Mouse (Mus musculus): ENCODE data around the gene Pxn. TPM values are rescaled to one million over a fixed set of nuclear protein-coding genes. Genes with fewer than 3 reads are reported as not detected.

Gene Pxn
- polyA plus RNA-seq, 1 experiment = 46.8 TPM

DNA sequence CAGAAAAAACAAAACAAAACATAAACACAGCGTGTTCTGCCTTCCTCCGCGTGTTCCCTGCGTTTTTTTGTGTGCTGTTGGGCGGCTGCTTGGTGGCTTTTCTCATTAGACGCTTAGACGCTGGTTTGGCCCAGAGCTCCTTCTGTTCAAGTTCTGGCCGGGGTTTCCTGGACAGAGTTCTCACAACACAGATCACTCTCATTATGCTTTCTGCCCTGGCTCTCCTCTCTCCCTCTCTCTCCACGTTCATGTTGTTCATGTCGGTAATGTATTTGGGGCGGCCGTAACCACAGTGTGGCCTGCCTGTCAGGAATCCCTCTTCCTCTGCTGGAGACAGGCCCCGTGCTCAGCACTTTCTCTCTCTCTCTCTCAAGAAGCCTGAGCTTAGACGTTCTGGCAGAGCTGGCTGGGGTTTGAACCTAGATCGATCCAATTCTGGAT, 2.9 kb downstream of the Pxn start:
- Histone ChIP-seq H3K79me3 (ENCODE audit: low read depth) (peaks cover 73% of the 10 kb centered on the region), H3K79me2 (ENCODE audit: control insufficient read depth, insufficient read depth) (peaks cover 78% of the 10 kb centered on the region), H3K36me3 (ENCODE audit: control insufficient read depth, insufficient read depth) (no peaks in the 10 kb centered on the region), H3K27me3 (ENCODE audit: control insufficient read depth, insufficient read depth, insufficient read length) (no peaks in the 10 kb centered on the region), H3ac (ENCODE audit: control insufficient read depth, insufficient read length, low read depth) (no peak overlapping the region), H3K4me3 (ENCODE audit: insufficient read depth, poor library complexity, severe bottlenecking) (no peak overlapping the region)
- TF ChIP-seq USF1 (IDR thresholded peaks at IDR 0.05; ENCODE audit: low read depth) (no peak), CTCF (IDR thresholded peaks at IDR 0.05; ENCODE audit: control insufficient read depth, insufficient read depth, insufficient read length) (no peak), MYOG (IDR thresholded peaks at IDR 0.05; ENCODE audit: control insufficient read depth, extremely low read depth, insufficient read length) (no peak), FOSL1 (IDR thresholded peaks at IDR 0.05; ENCODE audit: insufficient read depth, low read length, poor library complexity, severe bottlenecking) (no peak), CEBPB (IDR thresholded peaks at IDR 0.05; ENCODE audit: low read depth) (no peak), MYOD1 (IDR thresholded peaks at IDR 0.05; ENCODE audit: control insufficient read depth, insufficient read length, low read depth) (no peak), MAX (IDR thresholded peaks at IDR 0.05) (no peak)

GRCm38 (mm10) chr5:115509790-115510689, 3.6 kb downstream of the Pxn start:
- Histone ChIP-seq H3K36me3 (ENCODE audit: control insufficient read depth, insufficient read depth) (no peaks in the 10 kb centered on the region), H3K4me3 (ENCODE audit: insufficient read depth, poor library complexity, severe bottlenecking) (no peak overlapping the region), H3K79me3 (ENCODE audit: low read depth) (peaks cover 77% of the 10 kb centered on the region), H3ac (ENCODE audit: control insufficient read depth, insufficient read length, low read depth) (no peak overlapping the region), H3K79me2 (ENCODE audit: control insufficient read depth, insufficient read depth) (peaks cover 85% of the 10 kb centered on the region), H3K27me3 (ENCODE audit: control insufficient read depth, insufficient read depth, insufficient read length) (no peaks in the 10 kb centered on the region)
- TF ChIP-seq CTCF (IDR thresholded peaks at IDR 0.05; ENCODE audit: control insufficient read depth, insufficient read depth, insufficient read length) (no peak), FOSL1 (IDR thresholded peaks at IDR 0.05; ENCODE audit: insufficient read depth, low read length, poor library complexity, severe bottlenecking) (no peak), MYOD1 (IDR thresholded peaks at IDR 0.05; ENCODE audit: control insufficient read depth, insufficient read length, low read depth) (no peak), MYOG (IDR thresholded peaks at IDR 0.05; ENCODE audit: control insufficient read depth, extremely low read depth, insufficient read length) (no peak), MAX (IDR thresholded peaks at IDR 0.05) (no peak), USF1 (IDR thresholded peaks at IDR 0.05; ENCODE audit: low read depth) (no peak), CEBPB (IDR thresholded peaks at IDR 0.05; ENCODE audit: low read depth) (no peak)

- no peaks in the 10 kb centered on the region for H3K27me3 ChIP-seq (ENCODE audit: control insufficient read depth, insufficient read depth, insufficient read length)
- TF ChIP-seq USF1 (IDR thresholded peaks at IDR 0.05; ENCODE audit: low read depth) (no peak), CEBPB (IDR thresholded peaks at IDR 0.05; ENCODE audit: low read depth) (peak; percentile 69), CTCF (IDR thresholded peaks at IDR 0.05; ENCODE audit: control insufficient read depth, insufficient read depth, insufficient read length) (no peak)
- peaks cover 100% of the 10 kb centered on the region for H3K79me2 ChIP-seq (ENCODE audit: control insufficient read depth, insufficient read depth)
- no peak overlapping the region for H3ac ChIP-seq (ENCODE audit: control insufficient read depth, insufficient read length, low read depth)
- peaks cover under 1% of the 10 kb centered on the region for H3K36me3 ChIP-seq (ENCODE audit: control insufficient read depth, insufficient read depth)
- H3K4me3 ChIP-seq (ENCODE audit: insufficient read depth, poor library complexity, severe bottlenecking) = no peak overlapping the region
- H3K79me3 ChIP-seq (ENCODE audit: low read depth) = peaks cover 91% of the 10 kb centered on the region
Measured at GRCm38 (mm10) chr5:115512375-115512774, 5.9 kb downstream of the Pxn start.

DNA sequence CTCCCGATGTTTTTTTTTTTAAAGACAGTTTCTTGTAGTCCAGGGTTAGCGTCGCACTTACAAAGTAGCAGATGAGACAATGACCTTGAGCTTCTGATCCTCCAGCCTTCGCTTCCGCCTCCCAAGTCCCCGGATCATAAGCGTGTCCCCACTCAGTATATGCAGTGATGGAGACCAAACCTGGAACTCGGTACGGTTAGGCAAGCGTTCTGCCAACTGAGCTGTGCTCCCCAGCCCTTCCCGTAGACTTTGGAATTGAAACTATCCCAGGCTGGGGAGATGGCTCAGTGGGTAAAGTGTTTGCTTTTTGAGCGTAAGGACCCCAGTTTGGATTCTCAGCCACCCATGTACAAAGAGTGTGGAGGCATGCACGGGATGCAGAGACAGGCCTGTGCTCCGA, 6.8 kb downstream of the Pxn start:
- no peak overlapping the region for H3K4me3 ChIP-seq (ENCODE audit: insufficient read depth, poor library complexity, severe bottlenecking)
- no peak for TF ChIP-seq USF1 (IDR thresholded peaks at IDR 0.05; ENCODE audit: low read depth)
- TF ChIP-seq MYOG (IDR thresholded peaks at IDR 0.05; ENCODE audit: control insufficient read depth, extremely low read depth, insufficient read length) = no peak
- TF ChIP-seq MYOD1 (IDR thresholded peaks at IDR 0.05; ENCODE audit: control insufficient read depth, insufficient read length, low read depth) = no peak
- TF ChIP-seq MAX (IDR thresholded peaks at IDR 0.05) = no peak
- no peak for TF ChIP-seq CEBPB (IDR thresholded peaks at IDR 0.05; ENCODE audit: low read depth)
- no peak for TF ChIP-seq FOSL1 (IDR thresholded peaks at IDR 0.05; ENCODE audit: insufficient read depth, low read length, poor library complexity, severe bottlenecking)
- TF ChIP-seq CTCF (IDR thresholded peaks at IDR 0.05; ENCODE audit: control insufficient read depth, insufficient read depth, insufficient read length) = no peak
- H3K36me3 ChIP-seq (ENCODE audit: control insufficient read depth, insufficient read depth) = peaks cover 7% of the 10 kb centered on the region
- H3K79me2 ChIP-seq (ENCODE audit: control insufficient read depth, insufficient read depth) = peaks cover 100% of the 10 kb centered on the region
- H3K79me3 ChIP-seq (ENCODE audit: low read depth) = peaks cover 88% of the 10 kb centered on the region
- H3ac ChIP-seq (ENCODE audit: control insufficient read depth, insufficient read length, low read depth) = no peak overlapping the region
- no peaks in the 10 kb centered on the region for H3K27me3 ChIP-seq (ENCODE audit: control insufficient read depth, insufficient read depth, insufficient read length)

DNA sequence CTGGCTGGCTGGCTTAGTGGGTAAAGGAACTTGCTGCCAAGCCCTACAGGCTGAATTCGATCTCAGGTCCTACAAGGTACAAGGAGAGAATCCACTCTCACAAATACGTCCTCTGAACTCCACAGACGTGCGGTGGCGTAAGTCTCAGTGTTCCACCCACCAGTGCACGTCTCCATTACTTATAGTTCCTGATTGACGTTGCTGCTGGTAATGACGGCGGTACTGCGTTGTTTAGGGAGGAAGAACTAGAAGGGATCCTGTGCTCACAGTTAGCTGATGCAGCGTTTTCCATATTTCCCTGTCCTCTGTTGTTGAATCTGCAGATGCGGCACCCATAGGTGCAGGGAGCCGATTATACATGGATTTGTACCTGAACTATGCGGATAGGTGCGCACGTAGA, 7.2 kb downstream of the Pxn start:
- TF ChIP-seq FOSL1 (IDR thresholded peaks at IDR 0.05; ENCODE audit: insufficient read depth, low read length, poor library complexity, severe bottlenecking) (no peak), USF1 (IDR thresholded peaks at IDR 0.05; ENCODE audit: low read depth) (no peak), MYOD1 (IDR thresholded peaks at IDR 0.05; ENCODE audit: control insufficient read depth, insufficient read length, low read depth) (no peak), CEBPB (IDR thresholded peaks at IDR 0.05; ENCODE audit: low read depth) (no peak), MAX (IDR thresholded peaks at IDR 0.05) (no peak), MYOG (IDR thresholded peaks at IDR 0.05; ENCODE audit: control insufficient read depth, extremely low read depth, insufficient read length) (no peak), CTCF (IDR thresholded peaks at IDR 0.05; ENCODE audit: control insufficient read depth, insufficient read depth, insufficient read length) (no peak)
- Histone ChIP-seq H3K27me3 (ENCODE audit: control insufficient read depth, insufficient read depth, insufficient read length) (no peaks in the 10 kb centered on the region), H3ac (ENCODE audit: control insufficient read depth, insufficient read length, low read depth) (no peak overlapping the region), H3K4me3 (ENCODE audit: insufficient read depth, poor library complexity, severe bottlenecking) (no peak overlapping the region), H3K79me3 (ENCODE audit: low read depth) (peaks cover 87% of the 10 kb centered on the region), H3K36me3 (ENCODE audit: control insufficient read depth, insufficient read depth) (peaks cover 7% of the 10 kb centered on the region), H3K79me2 (ENCODE audit: control insufficient read depth, insufficient read depth) (peaks cover 100% of the 10 kb centered on the region)
